Mouse (Mus musculus): ENCODE data around the gene Poln. TPM values are rescaled to one million over a fixed set of nuclear protein-coding genes. Genes with fewer than 3 reads are reported as not detected.

Poln gene
- polyA plus RNA-seq, 1 experiment = 1.5 TPM

- Histone ChIP-seq H3K4me1 (ENCODE audit: control insufficient read depth, insufficient read depth, low read length) (peaks cover 2% of the 10 kb centered on the region; the same call in 1 of the 2 replicates), H3K4me3 (ENCODE audit: insufficient read depth, low read length) (no peak overlapping the region), H3K27ac (ENCODE audit: insufficient read depth, low read depth, low read length) (no peak overlapping the region)
- TF ChIP-seq POLR2A (IDR thresholded peaks at IDR 0.05; ENCODE audit: borderline replicate concordance, low read depth, low read length) (no peak), CTCF (IDR thresholded peaks at IDR 0.05; ENCODE audit: low read depth, low read length) (no peak)
Measured at GRCm38 (mm10) chr5:33999466-34000090, 169.7 kb downstream of the Poln start.

- Histone ChIP-seq H3K27ac (ENCODE audit: insufficient read depth, low read depth, low read length) (no peak overlapping the region), H3K4me1 (ENCODE audit: control insufficient read depth, insufficient read depth, low read length) (peaks cover 2% of the 10 kb centered on the region; the same call in 1 of the 2 replicates), H3K4me3 (ENCODE audit: insufficient read depth, low read length) (no peak overlapping the region)
- TF ChIP-seq POLR2A (IDR thresholded peaks at IDR 0.05; ENCODE audit: borderline replicate concordance, low read depth, low read length) (no peak), CTCF (IDR thresholded peaks at IDR 0.05; ENCODE audit: low read depth, low read length) (no peak)
Measured at GRCm38 (mm10) chr5:33998505-33998877, 170.8 kb downstream of the Poln start.

GRCm38 (mm10) chr5:33997829-33998504, 171.3 kb downstream of the Poln start:
- Histone ChIP-seq H3K4me3 (ENCODE audit: insufficient read depth, low read length) (peak overlapping the region; percentile 70), H3K4me1 (ENCODE audit: control insufficient read depth, insufficient read depth, low read length) (peaks cover 2% of the 10 kb centered on the region; the same call in 1 of the 2 replicates), H3K27ac (ENCODE audit: insufficient read depth, low read depth, low read length) (no peak overlapping the region)
- no peak for TF ChIP-seq POLR2A (IDR thresholded peaks at IDR 0.05; ENCODE audit: borderline replicate concordance, low read depth, low read length)
- no peak for TF ChIP-seq CTCF (IDR thresholded peaks at IDR 0.05; ENCODE audit: low read depth, low read length)

GRCm38 (mm10) chr5:33997051-33997741, 172.1 kb downstream of the Poln start:
- peak overlapping the region; percentile 70 for H3K4me3 ChIP-seq (ENCODE audit: insufficient read depth, low read length)
- no peak for TF ChIP-seq CTCF (IDR thresholded peaks at IDR 0.05; ENCODE audit: low read depth, low read length)
- TF ChIP-seq POLR2A (IDR thresholded peaks at IDR 0.05; ENCODE audit: borderline replicate concordance, low read depth, low read length) = no peak
- H3K27ac ChIP-seq (ENCODE audit: insufficient read depth, low read depth, low read length) = no peak overlapping the region
- H3K4me1 ChIP-seq (ENCODE audit: control insufficient read depth, insufficient read depth, low read length) = peaks cover 4% of the 10 kb centered on the region; the same call in 1 of the 2 replicates

GRCm38 (mm10) chr5:33996694-33997045, 172.6 kb downstream of the Poln start:
- H3K4me3 ChIP-seq (ENCODE audit: insufficient read depth, low read length) = peak overlapping the region; percentile 70
- no peak for TF ChIP-seq POLR2A (IDR thresholded peaks at IDR 0.05; ENCODE audit: borderline replicate concordance, low read depth, low read length)
- no peak for TF ChIP-seq CTCF (IDR thresholded peaks at IDR 0.05; ENCODE audit: low read depth, low read length)
- no peak overlapping the region for H3K27ac ChIP-seq (ENCODE audit: insufficient read depth, low read depth, low read length)
- H3K4me1 ChIP-seq (ENCODE audit: control insufficient read depth, insufficient read depth, low read length) = peaks cover 4% of the 10 kb centered on the region; the same call in 1 of the 2 replicates

- H3K27ac ChIP-seq (ENCODE audit: insufficient read depth, low read depth, low read length) = peak within 1 kb of the TSS; percentile 28
- H3K4me1 ChIP-seq (ENCODE audit: control insufficient read depth, insufficient read depth, low read length) = peaks cover 9% of the 10 kb centered on the region
- TF ChIP-seq POLR2A (IDR thresholded peaks at IDR 0.05; ENCODE audit: borderline replicate concordance, low read depth, low read length) (no peak), CTCF (IDR thresholded peaks at IDR 0.05; ENCODE audit: low read depth, low read length) (no peak)
- peak within 1 kb of the TSS; percentile 70 for H3K4me3 ChIP-seq (ENCODE audit: insufficient read depth, low read length)
Measured at GRCm38 (mm10) chr5:33995843-33996693, 173.2 kb downstream of the Poln start, which contains the start of gene Nat8l. TSS of gene Nat8l (plus strand) at chr5:33995984.

GRCm38 (mm10) chr5:33994671-33995625, 174.3 kb downstream of the Poln start:
- peak overlapping the region; percentile 70; the same call in 1 of the 2 replicates for H3K4me3 ChIP-seq (ENCODE audit: insufficient read depth, low read length)
- 0 out of 2 replicates have a peak, but pooled peaks have one; percentile 32 for TF ChIP-seq CTCF (IDR thresholded peaks at IDR 0.05; ENCODE audit: low read depth, low read length)
- no peak for TF ChIP-seq POLR2A (IDR thresholded peaks at IDR 0.05; ENCODE audit: borderline replicate concordance, low read depth, low read length)
- no peak overlapping the region for H3K27ac ChIP-seq (ENCODE audit: insufficient read depth, low read depth, low read length)
- peaks cover 9% of the 10 kb centered on the region for H3K4me1 ChIP-seq (ENCODE audit: control insufficient read depth, insufficient read depth, low read length)

- H3K4me3 ChIP-seq (ENCODE audit: insufficient read depth, low read length) = peak within 1 kb of the TSS; percentile 72
- TF ChIP-seq POLR2A (IDR thresholded peaks at IDR 0.05; ENCODE audit: borderline replicate concordance, low read depth, low read length) (no peak), CTCF (IDR thresholded peaks at IDR 0.05; ENCODE audit: low read depth, low read length) (no peak; the same call in 1 of the 2 replicates)
- H3K4me1 ChIP-seq (ENCODE audit: control insufficient read depth, insufficient read depth, low read length) = peaks cover 7% of the 10 kb centered on the region
- no peak within 1 kb of the TSS for H3K27ac ChIP-seq (ENCODE audit: insufficient read depth, low read depth, low read length)
Measured at GRCm38 (mm10) chr5:33983309-33984121, 185.7 kb downstream of the Poln start, which contains the start of gene Gm1673. TSS of gene Gm1673 (plus strand) at chr5:33983433.

Data from bone marrow macrophage, adult 2 months (primary cell).